Mouse (Mus musculus): ENCODE data around the gene Olfr1231. TPM values are rescaled to one million over a fixed set of nuclear protein-coding genes. Genes with fewer than 3 reads are reported as not detected.

Gene Olfr1231
- not detected in 2 replicates for polyA plus RNA-seq (2015; fragmentation: Nextera tagmentation; extraction: Ambion mirVana)

- H3K36me3 ChIP-seq = no peaks in the 10 kb centered on the region
- H3K4me2 ChIP-seq = no peak within 1 kb of the TSS
- 59% methylated on average over 2 of the region's 2 CpGs for WGBS
- H3K27ac ChIP-seq (replicated peaks) = no peak within 1 kb of the TSS
- H3K4me1 ChIP-seq = no peaks in the 10 kb centered on the region
- no peak for ATAC-seq (ENCODE audit: extremely low read depth, insufficient number of reproducible peaks, low FRiP score, low TSS enrichment)
- H3K9ac ChIP-seq = no peak within 1 kb of the TSS
- H3K27me3 ChIP-seq (replicated peaks) = no peaks in the 10 kb centered on the region
- no peak within 1 kb of the TSS for H3K4me3 ChIP-seq
- no peaks in the 10 kb centered on the region for H3K9me3 ChIP-seq
Observed at GRCm38 (mm10) chr2:89306974-89307373, at the start of gene Olfr1231. Gene Olfr1231, minus strand, starts transcription at chr2:89307074.

GRCm38 (mm10) chr2:89342298-89342697 is 35.4 kb upstream of the Olfr1231 start, which contains the start of gene Olfr1233:
Gene Olfr1233, minus strand, starts transcription at chr2:89342398.
- Histone ChIP-seq H3K4me3 (no peak within 1 kb of the TSS), H3K9ac (no peak within 1 kb of the TSS), H3K27me3 (replicated peaks) (no peaks in the 10 kb centered on the region), H3K27ac (replicated peaks) (no peak within 1 kb of the TSS), H3K36me3 (no peaks in the 10 kb centered on the region), H3K9me3 (no peaks in the 10 kb centered on the region), H3K4me2 (no peak within 1 kb of the TSS), H3K4me1 (no peaks in the 10 kb centered on the region)
- no peak for ATAC-seq (ENCODE audit: extremely low read depth, insufficient number of reproducible peaks, low FRiP score, low TSS enrichment)

DNA sequence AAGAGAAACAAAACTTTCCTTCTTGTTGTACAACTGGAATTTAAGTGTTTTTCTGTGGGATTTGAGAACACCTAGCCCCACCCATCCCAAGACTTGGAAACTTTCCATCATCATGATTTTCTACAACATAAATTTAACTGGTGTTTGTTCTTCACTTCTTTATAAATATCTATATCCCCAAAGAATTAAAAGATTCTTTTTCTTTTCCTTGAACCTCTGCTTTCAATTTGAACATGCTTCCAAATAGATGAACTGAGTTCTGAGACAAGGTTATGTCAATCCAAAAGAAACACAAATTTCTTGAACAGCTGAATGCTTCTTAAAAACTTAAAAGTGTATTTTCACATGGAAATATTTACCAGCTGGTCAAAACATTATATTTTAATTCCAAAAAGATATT is 22.7 kb upstream of the Olfr1231 start, which contains the start of gene Olfr1232:
TSS of gene Olfr1232 (minus strand) at position 101 of the 400 bp plus-strand sequence.
- Histone ChIP-seq H3K4me2 (no peak within 1 kb of the TSS), H3K9ac (no peak within 1 kb of the TSS), H3K36me3 (no peaks in the 10 kb centered on the region), H3K4me1 (no peaks in the 10 kb centered on the region), H3K9me3 (no peaks in the 10 kb centered on the region), H3K4me3 (no peak within 1 kb of the TSS), H3K27ac (replicated peaks) (no peak within 1 kb of the TSS), H3K27me3 (replicated peaks) (no peaks in the 10 kb centered on the region)
- ATAC-seq (ENCODE audit: extremely low read depth, insufficient number of reproducible peaks, low FRiP score, low TSS enrichment) = no peak

DNA sequence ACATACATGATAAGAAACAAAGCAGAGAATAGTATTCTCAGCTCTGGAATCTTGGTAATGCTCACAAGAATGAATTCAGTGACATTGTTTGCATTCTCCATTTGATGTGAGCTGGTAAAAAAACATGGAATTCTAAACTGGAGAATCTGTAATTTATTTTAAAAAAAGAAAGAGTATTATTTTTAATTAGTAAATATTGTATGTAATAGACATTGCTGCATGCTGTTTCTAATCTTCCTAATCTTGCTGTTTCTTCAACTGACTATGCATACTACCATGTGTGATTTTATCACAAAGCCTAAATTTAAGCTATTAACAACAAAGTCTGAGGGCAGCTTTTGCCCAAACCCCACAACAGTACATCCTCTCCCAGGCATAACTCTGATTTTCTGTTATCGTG is 9.7 kb downstream of the Olfr1231 start, which contains the start of gene Olfr1230:
TSS of gene Olfr1230 (minus strand) at position 101 of the 400 bp plus-strand sequence.
- WGBS = 72% methylated on average over 1 of the region's 1 CpGs
- H3K27ac ChIP-seq (replicated peaks) = no peak within 1 kb of the TSS
- ATAC-seq (ENCODE audit: extremely low read depth, insufficient number of reproducible peaks, low FRiP score, low TSS enrichment) = no peak
- no peak within 1 kb of the TSS for H3K4me2 ChIP-seq
- no peaks in the 10 kb centered on the region for H3K36me3 ChIP-seq
- no peaks in the 10 kb centered on the region for H3K27me3 ChIP-seq (replicated peaks)
- no peaks in the 10 kb centered on the region for H3K4me1 ChIP-seq
- H3K4me3 ChIP-seq = no peak within 1 kb of the TSS
- H3K9ac ChIP-seq = no peak within 1 kb of the TSS
- no peaks in the 10 kb centered on the region for H3K9me3 ChIP-seq

GRCm38 (mm10) chr2:89287914-89288313 is 19.0 kb downstream of the Olfr1231 start, which contains the start of gene Olfr1229:
Gene Olfr1229, minus strand, starts transcription at chr2:89288014.
- Histone ChIP-seq H3K36me3 (no peaks in the 10 kb centered on the region), H3K27me3 (replicated peaks) (no peaks in the 10 kb centered on the region), H3K4me2 (no peak within 1 kb of the TSS), H3K27ac (replicated peaks) (no peak within 1 kb of the TSS), H3K4me1 (no peaks in the 10 kb centered on the region), H3K9me3 (no peaks in the 10 kb centered on the region), H3K4me3 (no peak within 1 kb of the TSS), H3K9ac (no peak within 1 kb of the TSS)
- ATAC-seq (ENCODE audit: extremely low read depth, insufficient number of reproducible peaks, low FRiP score, low TSS enrichment) = no peak
- 76% methylated on average over 2 of the region's 2 CpGs for WGBS

- H3K27me3 ChIP-seq (replicated peaks) = no peaks in the 10 kb centered on the region
- H3K9ac ChIP-seq = no peak within 1 kb of the TSS
- ATAC-seq (ENCODE audit: extremely low read depth, insufficient number of reproducible peaks, low FRiP score, low TSS enrichment) = no peak
- H3K27ac ChIP-seq (replicated peaks) = no peak within 1 kb of the TSS
- H3K4me1 ChIP-seq = no peaks in the 10 kb centered on the region
- H3K4me2 ChIP-seq = no peak within 1 kb of the TSS
- H3K36me3 ChIP-seq = no peaks in the 10 kb centered on the region
- H3K9me3 ChIP-seq = no peaks in the 10 kb centered on the region
- no peak within 1 kb of the TSS for H3K4me3 ChIP-seq
Observed at GRCm38 (mm10) chr2:89253962-89254361, 52.9 kb downstream of the Olfr1231 start, which contains the start of gene Olfr1228. Gene Olfr1228, minus strand, starts transcription at chr2:89254062.

Other genes with a start within 250 kb of the Olfr1231 start
- gene Olfr1218, start 245.9 kb downstream of the Olfr1231 start, polyA plus RNA-seq (2015; fragmentation: Nextera tagmentation; extraction: Ambion mirVana) = not detected in 2 replicates
- gene Olfr1219, start 223.6 kb downstream of the Olfr1231 start, polyA plus RNA-seq (2015; fragmentation: Nextera tagmentation; extraction: Ambion mirVana) = not detected in 2 replicates
- gene Olfr1220, start 200.2 kb downstream of the Olfr1231 start, polyA plus RNA-seq (2015; fragmentation: Nextera tagmentation; extraction: Ambion mirVana) = not detected in 2 replicates
- not detected in 2 replicates for gene Olfr1221, start 189.8 kb downstream of the Olfr1231 start, polyA plus RNA-seq (2015; fragmentation: Nextera tagmentation; extraction: Ambion mirVana)
- not detected in 2 replicates for gene Olfr1222, start 174.0 kb downstream of the Olfr1231 start, polyA plus RNA-seq (2015; fragmentation: Nextera tagmentation; extraction: Ambion mirVana)
- not detected in 2 replicates for gene Olfr1223, start 155.5 kb downstream of the Olfr1231 start, polyA plus RNA-seq (2015; fragmentation: Nextera tagmentation; extraction: Ambion mirVana)
- gene Olfr1224-ps1, start 143.0 kb downstream of the Olfr1231 start, polyA plus RNA-seq (2015; fragmentation: Nextera tagmentation; extraction: Ambion mirVana) = not detected in 2 replicates
- not detected in 2 replicates for gene Olfr1225, start 132.4 kb downstream of the Olfr1231 start, polyA plus RNA-seq (2015; fragmentation: Nextera tagmentation; extraction: Ambion mirVana)
- gene Olfr1226, start 107.0 kb downstream of the Olfr1231 start, polyA plus RNA-seq (2015; fragmentation: Nextera tagmentation; extraction: Ambion mirVana) = not detected in 2 replicates
- not detected in 2 replicates for gene Olfr1228, start 53.0 kb downstream of the Olfr1231 start, polyA plus RNA-seq (2015; fragmentation: Nextera tagmentation; extraction: Ambion mirVana)
- gene Olfr1229, start 19.1 kb downstream of the Olfr1231 start, polyA plus RNA-seq (2015; fragmentation: Nextera tagmentation; extraction: Ambion mirVana) = not detected in 2 replicates
- gene Olfr1230, start 9.8 kb downstream of the Olfr1231 start, polyA plus RNA-seq (2015; fragmentation: Nextera tagmentation; extraction: Ambion mirVana) = not detected in 2 replicates
- gene Olfr1232, start 22.6 kb upstream of the Olfr1231 start, polyA plus RNA-seq (2015; fragmentation: Nextera tagmentation; extraction: Ambion mirVana) = not detected in 2 replicates
- not detected in 2 replicates for gene Olfr1233, start 35.3 kb upstream of the Olfr1231 start, polyA plus RNA-seq (2015; fragmentation: Nextera tagmentation; extraction: Ambion mirVana)
- not detected in 2 replicates for gene Olfr1234, start 57.8 kb upstream of the Olfr1231 start, polyA plus RNA-seq (2015; fragmentation: Nextera tagmentation; extraction: Ambion mirVana)
- not detected in 2 replicates for gene Olfr1238, start 102.6 kb upstream of the Olfr1231 start, polyA plus RNA-seq (2015; fragmentation: Nextera tagmentation; extraction: Ambion mirVana)
- gene Olfr1239, start 113.3 kb upstream of the Olfr1231 start, polyA plus RNA-seq (2015; fragmentation: Nextera tagmentation; extraction: Ambion mirVana) = not detected in 2 replicates
- not detected in 2 replicates for gene Olfr1240, start 135.9 kb upstream of the Olfr1231 start, polyA plus RNA-seq (2015; fragmentation: Nextera tagmentation; extraction: Ambion mirVana)
- not detected in 2 replicates for gene Olfr1241, start 180.1 kb upstream of the Olfr1231 start, polyA plus RNA-seq (2015; fragmentation: Nextera tagmentation; extraction: Ambion mirVana)
- not detected in 2 replicates for gene Olfr1242, start 191.3 kb upstream of the Olfr1231 start, polyA plus RNA-seq (2015; fragmentation: Nextera tagmentation; extraction: Ambion mirVana)
- not detected in 2 replicates for gene Olfr1243, start 224.4 kb upstream of the Olfr1231 start, polyA plus RNA-seq (2015; fragmentation: Nextera tagmentation; extraction: Ambion mirVana)

Data from heart, embryonic 13.5 days (tissue).